Mouse (Mus musculus): Measurements from ENCODE around the gene Ccdc3. TPM values are rescaled to one million over a fixed set of nuclear protein-coding genes. Genes with fewer than 3 reads are reported as not detected.
A peak's percentile ranks its signal among the peaks of the same experiment; 100 is the strongest.

Gene Ccdc3
- polyA plus RNA-seq, 1 experiment from 2014 or later: 4.6 TPM

DNA sequence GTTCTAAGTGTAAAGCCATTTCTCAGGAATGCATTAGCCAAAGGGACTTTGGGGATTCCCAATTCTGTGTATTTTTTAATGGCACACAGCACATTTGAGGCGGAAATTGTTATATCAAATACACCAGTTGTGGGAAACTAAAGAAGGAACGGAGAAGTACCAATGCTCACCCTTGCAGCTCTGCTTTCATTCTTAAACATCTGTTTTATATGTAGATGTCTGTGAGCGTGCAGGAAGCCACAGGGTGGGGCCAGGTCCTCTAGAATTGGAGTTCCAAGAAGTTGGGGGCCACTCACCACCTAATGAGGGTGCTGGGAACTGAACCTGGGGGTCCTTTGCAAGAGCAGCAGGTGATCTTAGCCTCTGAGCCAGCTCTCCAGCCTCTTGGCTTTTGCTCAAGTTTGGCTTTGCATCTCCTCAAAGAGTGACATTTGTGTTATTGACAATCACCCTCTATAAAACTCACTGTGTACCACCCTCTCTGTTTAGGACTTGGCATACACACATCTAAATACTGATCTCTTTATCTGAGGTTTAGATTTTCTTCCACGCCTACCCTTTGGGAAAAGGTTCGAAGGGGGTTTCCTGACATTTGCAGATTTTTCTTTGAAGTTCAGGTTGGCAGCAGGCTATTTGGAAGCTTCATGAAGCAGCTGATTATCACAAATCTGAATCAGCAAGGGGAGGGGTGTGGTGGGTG lies 33.9 kb downstream of the Ccdc3 start:
- WGBS: 78% methylated on average over 5 of the region's 5 CpGs
- Histone ChIP-seq H3K4me1 (ENCODE audit: control insufficient read depth, insufficient read depth, low read length) (peaks cover 4% of the 10 kb centered on the region), H3K9me3 (ENCODE audit: control insufficient read depth, low read length) (no peaks in the 10 kb centered on the region), H3K9ac (ENCODE audit: low read depth, low read length) (no peak overlapping the region), H3K27ac (ENCODE audit: low read length) (no peak overlapping the region), H3K36me3 (ENCODE audit: control insufficient read depth, insufficient read depth, low read length) (no peaks in the 10 kb centered on the region), H3K4me2 (ENCODE audit: low read depth, low read length) (no peak overlapping the region), H3K4me3 (ENCODE audit: low read length) (no peak overlapping the region), H3K27me3 (replicated peaks; ENCODE audit: control insufficient read depth, insufficient read depth, low read length) (no peaks in the 10 kb centered on the region)
- ATAC-seq: no peak

DNA sequence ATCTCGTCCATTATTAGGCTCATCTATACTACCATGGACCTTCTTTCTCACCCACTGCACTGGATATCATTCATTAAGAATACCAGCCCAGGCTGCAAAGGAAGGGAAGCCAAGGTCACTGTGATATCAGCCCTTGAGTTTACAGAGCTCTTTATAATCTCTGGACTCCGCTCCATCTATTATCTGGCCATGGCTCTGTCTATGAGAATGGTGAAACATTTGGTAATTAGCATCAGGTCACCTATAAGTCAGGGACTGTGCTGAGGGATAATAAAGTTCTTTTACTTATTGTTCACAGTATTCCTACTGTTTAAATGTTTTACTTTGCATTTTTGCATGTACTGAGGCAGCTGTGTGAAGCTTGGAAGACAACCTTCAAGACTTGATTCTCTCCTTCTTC lies 35.2 kb downstream of the Ccdc3 start:
- Histone ChIP-seq H3K27me3 (replicated peaks; ENCODE audit: control insufficient read depth, insufficient read depth, low read length) (no peaks in the 10 kb centered on the region), H3K27ac (ENCODE audit: low read length) (no peak overlapping the region), H3K4me1 (ENCODE audit: control insufficient read depth, insufficient read depth, low read length) (peaks cover 4% of the 10 kb centered on the region), H3K9ac (ENCODE audit: low read depth, low read length) (no peak overlapping the region), H3K4me3 (ENCODE audit: low read length) (no peak overlapping the region), H3K36me3 (ENCODE audit: control insufficient read depth, insufficient read depth, low read length) (no peaks in the 10 kb centered on the region), H3K9me3 (ENCODE audit: control insufficient read depth, low read length) (no peaks in the 10 kb centered on the region), H3K4me2 (ENCODE audit: low read depth, low read length) (no peak overlapping the region)
- ATAC-seq: peak; percentile 82
- 72% methylated on average over 2 of the region's 2 CpGs for WGBS

DNA sequence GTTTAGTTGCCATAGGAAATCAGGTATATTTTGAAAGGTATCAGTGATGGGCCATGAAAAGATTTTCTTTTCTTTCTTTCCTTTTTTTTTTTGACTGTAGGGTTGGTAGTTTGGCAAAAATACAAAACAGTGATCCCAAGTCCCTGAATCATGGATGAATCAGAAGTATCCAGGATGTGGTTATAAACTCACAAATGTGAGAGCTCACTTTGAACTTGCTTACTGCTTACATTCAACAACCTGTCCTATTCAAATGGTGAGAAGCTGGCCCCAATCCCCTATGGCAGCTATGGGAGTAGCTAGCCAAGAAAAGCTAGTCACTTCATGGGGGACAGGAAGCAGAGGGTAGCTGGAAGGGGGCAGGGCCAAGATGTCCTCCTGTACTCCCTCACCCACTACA lies 37.1 kb downstream of the Ccdc3 start:
- no peak overlapping the region for H3K9ac ChIP-seq (ENCODE audit: low read depth, low read length)
- no peaks in the 10 kb centered on the region for H3K27me3 ChIP-seq (replicated peaks; ENCODE audit: control insufficient read depth, insufficient read depth, low read length)
- H3K36me3 ChIP-seq (ENCODE audit: control insufficient read depth, insufficient read depth, low read length): no peaks in the 10 kb centered on the region
- no peak overlapping the region for H3K4me3 ChIP-seq (ENCODE audit: low read length)
- H3K9me3 ChIP-seq (ENCODE audit: control insufficient read depth, low read length): no peaks in the 10 kb centered on the region
- ATAC-seq: no peak
- peaks cover 4% of the 10 kb centered on the region for H3K4me1 ChIP-seq (ENCODE audit: control insufficient read depth, insufficient read depth, low read length)
- no peak overlapping the region for H3K27ac ChIP-seq (ENCODE audit: low read length)
- no peak overlapping the region for H3K4me2 ChIP-seq (ENCODE audit: low read depth, low read length)

DNA sequence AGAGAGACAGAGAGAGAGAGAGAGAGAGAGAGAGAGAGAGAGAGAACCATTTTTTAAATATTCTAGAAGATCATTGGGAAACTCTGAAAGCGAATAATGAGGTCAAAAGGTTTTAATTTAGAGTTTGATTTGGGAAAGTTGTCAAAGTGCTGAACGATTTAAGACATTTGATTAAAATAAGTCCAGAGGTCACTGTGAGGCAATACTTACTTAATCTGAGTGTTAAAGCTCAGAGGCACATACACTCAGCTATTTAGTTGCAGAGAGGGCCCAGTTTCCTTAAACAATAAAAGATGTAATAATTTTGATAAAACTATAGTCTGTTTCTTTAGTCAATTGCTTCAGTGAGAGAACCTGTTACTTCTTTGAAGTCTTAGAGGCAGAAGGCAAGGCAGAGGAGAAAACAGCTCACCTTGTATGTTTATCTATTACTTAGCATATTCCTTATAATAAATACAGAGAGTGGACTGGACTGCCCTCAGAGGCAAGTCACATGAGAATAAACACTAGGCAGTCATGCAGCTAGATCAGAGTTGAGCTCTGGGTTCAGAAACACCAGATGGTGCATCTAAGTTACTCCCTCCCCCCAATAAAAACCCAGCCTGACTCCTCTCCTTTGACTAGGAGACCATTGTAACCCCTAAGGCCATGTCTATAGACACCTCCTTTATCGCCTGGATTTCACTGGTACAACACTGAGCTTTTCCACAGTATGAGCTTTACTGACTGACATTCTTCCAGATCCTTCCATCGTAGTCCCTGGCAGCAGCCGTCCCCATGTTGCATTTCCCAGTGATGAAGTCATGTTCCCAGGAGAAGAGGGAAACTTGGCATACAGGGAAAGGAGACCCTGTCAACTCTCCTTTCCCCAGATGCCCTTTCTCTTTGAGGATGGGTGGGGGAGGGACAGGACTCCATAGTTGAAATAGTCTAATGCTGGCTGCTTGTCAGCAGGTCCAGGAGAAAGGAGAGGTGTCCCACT lies 44.2 kb downstream of the Ccdc3 start:
- peaks cover 7% of the 10 kb centered on the region for H3K4me1 ChIP-seq (ENCODE audit: control insufficient read depth, insufficient read depth, low read length)
- 71% methylated on average over 5 of the region's 5 CpGs for WGBS
- no peak overlapping the region for H3K4me3 ChIP-seq (ENCODE audit: low read length)
- H3K4me2 ChIP-seq (ENCODE audit: low read depth, low read length): no peak overlapping the region
- peak; percentile 79 for ATAC-seq
- H3K9ac ChIP-seq (ENCODE audit: low read depth, low read length): no peak overlapping the region
- H3K9me3 ChIP-seq (ENCODE audit: control insufficient read depth, low read length): no peaks in the 10 kb centered on the region
- no peaks in the 10 kb centered on the region for H3K36me3 ChIP-seq (ENCODE audit: control insufficient read depth, insufficient read depth, low read length)
- no peaks in the 10 kb centered on the region for H3K27me3 ChIP-seq (replicated peaks; ENCODE audit: control insufficient read depth, insufficient read depth, low read length)
- H3K27ac ChIP-seq (ENCODE audit: low read length): peak overlapping the region; percentile 16; the same call in 1 of the 2 replicates

DNA sequence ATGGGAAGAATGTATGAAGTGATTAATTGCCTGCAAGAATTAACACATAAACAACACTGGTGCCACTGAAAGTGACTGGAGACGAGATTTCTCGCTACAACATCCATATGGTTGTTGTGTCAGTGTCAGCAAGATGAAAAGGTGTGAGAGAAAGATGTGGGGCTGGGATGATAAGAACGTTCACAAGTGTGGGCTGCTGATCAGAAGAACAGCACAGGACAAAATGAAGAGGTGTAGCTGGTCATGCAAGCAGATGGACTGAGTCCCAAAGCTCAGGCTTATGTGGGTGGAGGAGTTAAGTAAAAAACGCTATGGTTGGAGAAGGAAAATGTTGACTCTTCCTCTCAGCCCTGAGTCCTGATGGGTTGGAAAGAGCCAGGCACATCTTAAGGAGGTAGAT lies 46.6 kb downstream of the Ccdc3 start:
- Histone ChIP-seq H3K9me3 (ENCODE audit: control insufficient read depth, low read length) (no peaks in the 10 kb centered on the region), H3K4me1 (ENCODE audit: control insufficient read depth, insufficient read depth, low read length) (peaks cover 7% of the 10 kb centered on the region), H3K4me2 (ENCODE audit: low read depth, low read length) (no peak overlapping the region), H3K4me3 (ENCODE audit: low read length) (no peak overlapping the region), H3K9ac (ENCODE audit: low read depth, low read length) (no peak overlapping the region), H3K36me3 (ENCODE audit: control insufficient read depth, insufficient read depth, low read length) (no peaks in the 10 kb centered on the region), H3K27me3 (replicated peaks; ENCODE audit: control insufficient read depth, insufficient read depth, low read length) (no peaks in the 10 kb centered on the region), H3K27ac (ENCODE audit: low read length) (no peak overlapping the region)
- WGBS: 69% methylated on average over 4 of the region's 4 CpGs
- ATAC-seq: no peak

DNA sequence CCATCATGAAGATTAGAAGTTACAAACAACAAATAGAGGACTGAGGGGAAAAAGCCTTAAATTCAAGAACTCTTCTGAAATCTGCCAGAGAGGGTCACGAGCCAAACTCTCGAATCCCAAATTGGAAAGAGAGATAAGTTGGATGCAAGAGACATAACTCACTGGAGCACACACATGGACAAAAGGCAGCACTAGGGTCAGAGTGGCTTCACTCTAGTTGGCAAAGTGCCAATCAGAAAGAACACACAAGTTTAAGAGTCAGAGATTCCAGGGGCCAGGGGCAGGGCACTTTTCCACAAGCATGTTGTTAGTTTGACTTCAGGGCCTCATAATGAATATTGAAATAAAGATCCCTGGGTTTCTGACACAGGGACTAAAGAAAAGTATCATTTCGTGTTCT lies 48.1 kb downstream of the Ccdc3 start:
- ATAC-seq: no peak
- H3K4me3 ChIP-seq (ENCODE audit: low read length): no peak overlapping the region
- H3K4me1 ChIP-seq (ENCODE audit: control insufficient read depth, insufficient read depth, low read length): peaks cover 7% of the 10 kb centered on the region
- H3K9ac ChIP-seq (ENCODE audit: low read depth, low read length): no peak overlapping the region
- H3K27ac ChIP-seq (ENCODE audit: low read length): no peak overlapping the region
- H3K36me3 ChIP-seq (ENCODE audit: control insufficient read depth, insufficient read depth, low read length): no peaks in the 10 kb centered on the region
- WGBS: 74% methylated on average over 3 of the region's 3 CpGs
- H3K9me3 ChIP-seq (ENCODE audit: control insufficient read depth, low read length): no peaks in the 10 kb centered on the region
- no peaks in the 10 kb centered on the region for H3K27me3 ChIP-seq (replicated peaks; ENCODE audit: control insufficient read depth, insufficient read depth, low read length)
- no peak overlapping the region for H3K4me2 ChIP-seq (ENCODE audit: low read depth, low read length)

DNA sequence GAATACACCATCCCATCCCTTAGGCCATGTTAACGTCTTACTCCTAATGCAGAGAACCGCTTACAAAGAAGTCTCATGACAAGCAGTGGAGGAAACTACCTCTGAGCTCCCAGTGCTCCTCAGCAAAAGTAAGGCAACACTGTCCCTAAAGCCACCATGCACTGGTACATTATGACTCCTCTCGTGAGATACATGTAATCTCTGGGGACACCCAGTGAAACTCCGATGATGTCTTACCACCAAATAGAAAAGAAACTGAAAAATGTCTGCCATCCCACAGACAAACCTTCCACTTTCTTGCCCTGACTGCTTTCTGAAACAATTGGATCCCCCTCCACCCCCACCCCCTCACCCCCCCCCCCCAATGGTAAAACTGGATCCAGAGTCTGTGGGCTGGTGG lies 54.6 kb downstream of the Ccdc3 start:
- WGBS: 89% methylated on average over 4 of the region's 4 CpGs
- no peaks in the 10 kb centered on the region for H3K27me3 ChIP-seq (replicated peaks; ENCODE audit: control insufficient read depth, insufficient read depth, low read length)
- no peak overlapping the region for H3K4me2 ChIP-seq (ENCODE audit: low read depth, low read length)
- H3K9me3 ChIP-seq (ENCODE audit: control insufficient read depth, low read length): no peaks in the 10 kb centered on the region
- no peak overlapping the region for H3K27ac ChIP-seq (ENCODE audit: low read length)
- H3K4me1 ChIP-seq (ENCODE audit: control insufficient read depth, insufficient read depth, low read length): no peaks in the 10 kb centered on the region; the same call in 1 of the 2 replicates
- no peak for ATAC-seq
- H3K4me3 ChIP-seq (ENCODE audit: low read length): no peak overlapping the region
- no peak overlapping the region for H3K9ac ChIP-seq (ENCODE audit: low read depth, low read length)
- no peaks in the 10 kb centered on the region for H3K36me3 ChIP-seq (ENCODE audit: control insufficient read depth, insufficient read depth, low read length)

DNA sequence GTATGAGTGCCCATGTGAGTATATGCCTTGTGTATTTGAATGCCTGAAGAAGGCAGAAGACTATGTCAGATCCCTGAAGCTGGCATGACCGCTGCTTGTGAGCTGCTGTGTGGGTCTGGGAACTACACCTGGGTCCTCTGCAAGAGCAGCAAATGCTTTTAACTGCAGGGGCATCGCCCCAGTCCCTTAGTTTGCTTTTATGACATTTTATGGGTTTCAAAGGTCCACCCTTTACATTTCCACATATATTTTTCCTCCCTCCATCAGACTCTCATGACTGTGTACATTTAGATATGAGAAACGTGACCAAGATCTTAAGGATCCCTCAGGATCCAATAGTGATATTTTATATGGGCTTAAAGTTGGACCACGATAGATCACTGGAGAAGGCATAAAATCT lies 55.5 kb downstream of the Ccdc3 start:
- Histone ChIP-seq H3K9ac (ENCODE audit: low read depth, low read length) (no peak overlapping the region), H3K4me1 (ENCODE audit: control insufficient read depth, insufficient read depth, low read length) (no peaks in the 10 kb centered on the region; the same call in 1 of the 2 replicates), H3K4me2 (ENCODE audit: low read depth, low read length) (no peak overlapping the region), H3K27me3 (replicated peaks; ENCODE audit: control insufficient read depth, insufficient read depth, low read length) (no peaks in the 10 kb centered on the region), H3K9me3 (ENCODE audit: control insufficient read depth, low read length) (no peaks in the 10 kb centered on the region), H3K4me3 (ENCODE audit: low read length) (no peak overlapping the region), H3K27ac (ENCODE audit: low read length) (no peak overlapping the region), H3K36me3 (ENCODE audit: control insufficient read depth, insufficient read depth, low read length) (no peaks in the 10 kb centered on the region)
- WGBS: 62% methylated on average over 4 of the region's 4 CpGs
- peak; percentile 88 for ATAC-seq

DNA sequence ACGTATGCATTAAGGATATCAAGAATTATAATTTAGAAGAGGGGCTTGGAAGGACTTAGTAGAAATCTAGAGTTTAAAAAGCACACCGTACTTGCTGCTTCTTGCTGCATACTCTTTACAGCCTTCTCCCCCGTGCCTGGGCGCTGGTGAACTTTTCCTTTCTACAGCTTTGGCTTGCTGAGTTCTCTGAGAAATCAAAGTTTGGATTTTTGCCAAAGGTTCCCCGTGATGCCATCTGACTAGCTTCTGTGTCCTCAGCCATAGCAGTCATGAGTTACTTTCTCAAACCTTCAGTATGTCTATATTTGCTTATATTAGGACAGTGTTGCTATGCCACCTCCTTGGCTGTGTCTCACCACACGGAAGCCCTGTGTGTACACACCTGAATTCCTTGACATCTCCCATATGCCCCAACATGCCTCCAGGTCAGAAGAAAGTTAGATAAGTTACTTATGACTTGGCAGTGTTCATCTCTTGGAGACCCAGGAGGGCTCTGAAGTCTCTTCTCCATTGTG lies 57.2 kb downstream of the Ccdc3 start:
- Histone ChIP-seq H3K4me1 (ENCODE audit: control insufficient read depth, insufficient read depth, low read length) (peaks cover 2% of the 10 kb centered on the region; the same call in 1 of the 2 replicates), H3K27me3 (replicated peaks; ENCODE audit: control insufficient read depth, insufficient read depth, low read length) (no peaks in the 10 kb centered on the region), H3K4me2 (ENCODE audit: low read depth, low read length) (no peak overlapping the region), H3K9me3 (ENCODE audit: control insufficient read depth, low read length) (no peaks in the 10 kb centered on the region), H3K36me3 (ENCODE audit: control insufficient read depth, insufficient read depth, low read length) (no peaks in the 10 kb centered on the region), H3K27ac (ENCODE audit: low read length) (no peak overlapping the region), H3K4me3 (ENCODE audit: low read length) (no peak overlapping the region), H3K9ac (ENCODE audit: low read depth, low read length) (no peak overlapping the region)
- peak; percentile 62 for ATAC-seq
- WGBS: 64% methylated on average over 6 of the region's 6 CpGs

Data from intestine, embryonic 16.5 days (tissue).